Mouse (Mus musculus) heart, embryonic 15.5 days (tissue): ENCODE results near the gene Dohh. TPM values are rescaled to one million over a fixed set of nuclear protein-coding genes. Genes with fewer than 3 reads are reported as not detected.

Experiments
- ATAC-seq: fragments of 200-750 bp; cut with Nextera tagmentation; replicated peaks from 2 replicates; pipeline ENCODE4 v1.8.0; 2017; ENCODE audit warnings: low read depth, moderate TSS enrichment; ENCODE audit not compliant: insufficient number of reproducible peaks, insufficient read depth, low FRiP score
- H3K27ac ChIP-seq: fragments of 300-500 bp; sonication (generic); 2 replicates; pipeline ENCODE4 v1.5.1; 2015; ENCODE audit warnings: mild to moderate bottlenecking, inconsistent platforms
- H3K27me3 ChIP-seq: fragments of 300-500 bp; sonication (generic); 2 replicates; pipeline ENCODE4 v1.6.1; 2015; ENCODE audit warnings: inconsistent platforms
- H3K36me3 ChIP-seq: fragments of 300-500 bp; sonication (generic); 2 replicates; pipeline ENCODE4 v1.6.1; 2015; ENCODE audit warnings: mild to moderate bottlenecking, inconsistent platforms
- H3K4me1 ChIP-seq: fragments of 300-500 bp; sonication (generic); replicated peaks from 2 replicates; pipeline ENCODE4 v1.6.1; 2015; ENCODE audit warnings: inconsistent platforms
- H3K4me2 ChIP-seq: fragments of 300-500 bp; sonication (generic); 2 replicates; pipeline ENCODE4 v1.6.1; 2015; ENCODE audit warnings: inconsistent platforms, mild to moderate bottlenecking, moderate library complexity
- H3K4me3 ChIP-seq: fragments of 300-500 bp; sonication (generic); 2 replicates; pipeline ENCODE4 v1.5.1; 2015; ENCODE audit warnings: mild to moderate bottlenecking, inconsistent platforms
- H3K9ac ChIP-seq: fragments of 300-500 bp; sonication (generic); 2 replicates; pipeline ENCODE4 v1.6.1; 2015; ENCODE audit warnings: mild to moderate bottlenecking, inconsistent platforms
- H3K9me3 ChIP-seq: fragments of 300-500 bp; sonication (generic); replicated peaks from 2 replicates; pipeline ENCODE4 v1.6.1; 2016; ENCODE audit warnings: inconsistent platforms
- WGBS: fragments of 180-500 bp; shearing (Covaris S2); methylation state at CpG from one replicate; pipeline ENCODE4 v1.1.7; 2015; ENCODE audit warnings: mixed read lengths; 5-methylcytosine and 5-hydroxymethylcytosine counted together
- polyA plus RNA-seq: library from polyadenylated mRNA; unstranded; fragments of >200 nt; fragmentation: Nextera tagmentation; extraction: Ambion mirVana; gene quantifications from 2 replicates; pipeline ENCODE4 v1.2.1, GENCODE M21; 2015

Dohh gene
- 65.2 and 79.9 TPM in 2 replicates for polyA plus RNA-seq

- H3K4me2 ChIP-seq, result peak within 1 kb of the TSS; percentile 87
- H3K9me3 ChIP-seq, result no peaks in the 10 kb centered on the region
- peak within 1 kb of the TSS; percentile 86 for H3K9ac ChIP-seq
- peaks cover 26% of the 10 kb centered on the region for H3K4me1 ChIP-seq
- H3K4me3 ChIP-seq, result peak within 1 kb of the TSS; percentile 95
- WGBS, result 5% methylated on average over 53 of the region's 54 CpGs
- ATAC-seq, result peak; percentile 93
- peak within 1 kb of the TSS; percentile 86 for H3K27ac ChIP-seq
- peaks cover 28% of the 10 kb centered on the region for H3K36me3 ChIP-seq
- H3K27me3 ChIP-seq, result no peaks in the 10 kb centered on the region
These were observed at the start of gene Dohh, which contains the start of gene Gm48551 for GRCm38 (mm10) chr10:81383802-81384604. Gene Dohh, plus strand, starts transcription at chr10:81384428. Gene Gm48551, plus strand, starts transcription at chr10:81384466.

- Histone ChIP-seq H3K36me3 (no peaks in the 10 kb centered on the region), H3K9me3 (no peaks in the 10 kb centered on the region), H3K27ac (peak overlapping the region; percentile 76), H3K9ac (0 out of 2 replicates have a peak overlapping the region, but pooled peaks have one; percentile 25), H3K4me1 (peaks cover 33% of the 10 kb centered on the region), H3K27me3 (peaks cover 13% of the 10 kb centered on the region), H3K4me2 (peak overlapping the region; percentile 30; the same call in 1 of the 2 replicates), H3K4me3 (no peak overlapping the region)
- WGBS, result 42% methylated on average over 19 of the region's 19 CpGs
- peak; percentile 11; the same call in 1 of the 2 replicates for ATAC-seq
These were observed 48.6 kb upstream of the Dohh start for GRCm38 (mm10) chr10:81335393-81336340.

GRCm38 (mm10) chr10:81336558-81336957 lies 47.7 kb upstream of the Dohh start:
- Histone ChIP-seq H3K4me2 (no peak overlapping the region), H3K9ac (no peak overlapping the region), H3K27me3 (peaks cover 19% of the 10 kb centered on the region), H3K4me3 (no peak overlapping the region), H3K36me3 (no peaks in the 10 kb centered on the region), H3K4me1 (peaks cover 33% of the 10 kb centered on the region), H3K27ac (peak overlapping the region; percentile 76), H3K9me3 (no peaks in the 10 kb centered on the region)
- 94% methylated on average over 4 of the region's 4 CpGs for WGBS
- no peak for ATAC-seq

DNA sequence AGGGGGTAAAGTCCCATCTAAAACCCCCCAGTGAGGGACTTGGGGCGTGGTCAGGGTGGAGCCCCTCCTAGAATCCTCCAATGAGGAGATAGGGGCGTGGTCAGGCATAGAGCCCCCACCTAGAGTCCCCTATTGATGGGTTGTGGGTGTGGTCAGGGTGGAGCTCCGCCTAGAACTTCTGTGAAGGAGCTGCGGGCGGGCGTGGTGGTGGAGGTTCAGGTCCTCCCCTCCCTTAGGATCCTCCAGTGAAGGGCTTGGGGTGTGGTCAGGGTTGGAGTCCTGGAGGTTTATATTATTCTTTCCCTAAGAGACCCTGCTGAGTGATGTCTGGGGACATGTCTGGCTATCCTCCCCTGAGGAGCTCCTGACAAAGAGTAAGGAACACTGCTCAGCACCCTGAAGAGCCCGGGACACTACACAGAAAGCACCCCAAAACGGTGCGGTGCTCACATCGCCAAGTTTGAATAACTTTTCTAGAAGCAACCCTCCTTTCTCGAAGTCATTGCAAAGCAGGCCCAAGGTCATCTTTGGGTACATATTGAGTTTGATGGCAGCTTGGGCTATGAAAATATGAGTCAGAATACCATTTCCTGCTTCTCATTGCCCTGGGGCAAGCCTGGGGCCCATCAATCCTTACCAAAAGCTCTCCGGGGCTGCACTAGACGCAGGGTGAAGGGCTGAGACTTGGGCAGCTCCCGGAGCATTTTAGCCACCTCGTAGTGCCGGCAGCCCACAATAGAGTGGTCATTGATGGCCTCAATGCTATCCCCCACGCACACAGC lies 43.5 kb upstream of the Dohh start:
- Histone ChIP-seq H3K9me3 (no peaks in the 10 kb centered on the region), H3K27ac (no peak overlapping the region), H3K4me2 (no peak overlapping the region), H3K4me3 (no peak overlapping the region), H3K4me1 (peaks cover 32% of the 10 kb centered on the region), H3K36me3 (peaks cover 3% of the 10 kb centered on the region; the same call in 1 of the 2 replicates), H3K27me3 (peaks cover 43% of the 10 kb centered on the region), H3K9ac (no peak overlapping the region)
- 45% methylated on average over 17 of the region's 17 CpGs for WGBS
- no peak for ATAC-seq

GRCm38 (mm10) chr10:81341333-81341949 lies 42.8 kb upstream of the Dohh start:
- H3K4me1 ChIP-seq, result peaks cover 27% of the 10 kb centered on the region
- peaks cover 43% of the 10 kb centered on the region for H3K27me3 ChIP-seq
- no peak for ATAC-seq
- no peak overlapping the region for H3K27ac ChIP-seq
- 33% methylated on average over 16 of the region's 16 CpGs for WGBS
- H3K9ac ChIP-seq, result no peak overlapping the region
- peaks cover 10% of the 10 kb centered on the region; the same call in 1 of the 2 replicates for H3K36me3 ChIP-seq
- H3K4me3 ChIP-seq, result no peak overlapping the region
- no peak overlapping the region for H3K4me2 ChIP-seq
- no peaks in the 10 kb centered on the region for H3K9me3 ChIP-seq

- Histone ChIP-seq H3K4me3 (peak within 1 kb of the TSS; percentile 60), H3K4me2 (peak within 1 kb of the TSS; percentile 95), H3K9me3 (no peaks in the 10 kb centered on the region), H3K27ac (no peak within 1 kb of the TSS), H3K27me3 (peaks cover 35% of the 10 kb centered on the region), H3K4me1 (peaks cover 42% of the 10 kb centered on the region), H3K36me3 (peaks cover 19% of the 10 kb centered on the region; the same call in 1 of the 2 replicates), H3K9ac (peak within 1 kb of the TSS; percentile 61)
- no peak for ATAC-seq
- WGBS, result 4% methylated on average over 55 of the region's 67 CpGs
These were observed 41.3 kb upstream of the Dohh start, which contains the start of gene Gipc3 for GRCm38 (mm10) chr10:81342686-81343505. Gene Gipc3, minus strand, starts transcription at chr10:81343266.

DNA sequence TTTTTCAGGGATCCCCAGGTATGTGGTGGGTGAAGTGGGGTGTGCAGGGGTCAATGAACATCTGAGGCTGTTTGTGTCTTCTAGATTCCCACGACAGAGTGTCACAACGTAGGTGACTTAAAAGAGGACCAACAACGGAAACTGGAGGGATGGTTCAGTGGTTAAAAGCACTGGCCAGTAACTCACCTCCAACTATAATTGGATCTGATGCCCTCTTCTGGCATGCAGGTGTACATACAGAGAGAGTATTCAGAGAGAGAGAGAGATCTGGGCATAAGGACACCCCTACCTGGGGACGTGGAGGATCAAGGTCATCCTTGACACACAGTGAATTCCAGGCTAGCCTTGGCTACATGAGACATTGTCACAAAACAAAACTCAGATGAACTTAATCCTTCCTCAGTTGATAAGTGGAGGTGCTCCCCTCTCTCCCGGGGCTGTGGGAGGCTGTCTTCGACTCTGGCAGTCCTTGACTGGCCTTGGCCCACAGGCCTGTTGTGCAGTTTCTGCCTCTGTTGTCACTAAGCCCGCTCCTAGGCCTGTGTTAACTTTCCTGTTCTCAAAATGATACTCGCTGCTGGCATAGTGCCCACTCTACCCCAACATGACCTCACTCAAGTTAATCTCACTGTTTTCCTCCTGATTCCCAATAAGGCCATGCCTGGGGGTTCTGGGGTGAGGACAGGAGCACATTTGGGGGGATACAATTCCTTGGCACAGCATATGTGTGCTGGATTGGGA lies 39.6 kb upstream of the Dohh start:
- Histone ChIP-seq H3K9me3 (no peaks in the 10 kb centered on the region), H3K9ac (no peak overlapping the region), H3K27ac (no peak overlapping the region), H3K36me3 (peaks cover 21% of the 10 kb centered on the region; the same call in 1 of the 2 replicates), H3K4me2 (no peak overlapping the region), H3K27me3 (peaks cover 30% of the 10 kb centered on the region), H3K4me3 (no peak overlapping the region), H3K4me1 (peaks cover 59% of the 10 kb centered on the region)
- ATAC-seq, result no peak
- WGBS, result 28% methylated on average over 8 of the region's 8 CpGs

DNA sequence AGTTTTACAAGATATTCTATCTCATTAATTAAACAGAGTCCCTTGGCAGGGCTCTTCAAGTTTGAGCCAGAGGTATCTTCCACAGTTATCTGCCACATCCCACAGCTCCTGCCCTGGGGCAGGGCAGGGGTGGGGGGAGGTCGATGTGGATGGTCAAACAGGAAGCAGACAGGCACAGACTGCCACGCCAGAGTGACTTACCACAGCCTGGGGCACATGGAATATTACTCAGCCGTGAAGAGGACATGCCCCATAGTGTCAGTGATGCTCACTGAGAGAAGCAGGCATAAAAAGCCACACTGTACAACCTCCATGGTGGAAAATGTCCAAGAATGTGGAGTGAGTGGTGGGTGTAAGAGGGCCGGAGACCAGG lies 39.1 kb upstream of the Dohh start:
- peaks cover 21% of the 10 kb centered on the region; the same call in 1 of the 2 replicates for H3K36me3 ChIP-seq
- no peak overlapping the region for H3K9ac ChIP-seq
- no peak for ATAC-seq
- H3K4me2 ChIP-seq, result no peak overlapping the region
- no peaks in the 10 kb centered on the region for H3K9me3 ChIP-seq
- H3K27ac ChIP-seq, result no peak overlapping the region
- peaks cover 30% of the 10 kb centered on the region for H3K27me3 ChIP-seq
- 78% methylated on average over 4 of the region's 4 CpGs for WGBS
- H3K4me3 ChIP-seq, result no peak overlapping the region
- H3K4me1 ChIP-seq, result peaks cover 61% of the 10 kb centered on the region

DNA sequence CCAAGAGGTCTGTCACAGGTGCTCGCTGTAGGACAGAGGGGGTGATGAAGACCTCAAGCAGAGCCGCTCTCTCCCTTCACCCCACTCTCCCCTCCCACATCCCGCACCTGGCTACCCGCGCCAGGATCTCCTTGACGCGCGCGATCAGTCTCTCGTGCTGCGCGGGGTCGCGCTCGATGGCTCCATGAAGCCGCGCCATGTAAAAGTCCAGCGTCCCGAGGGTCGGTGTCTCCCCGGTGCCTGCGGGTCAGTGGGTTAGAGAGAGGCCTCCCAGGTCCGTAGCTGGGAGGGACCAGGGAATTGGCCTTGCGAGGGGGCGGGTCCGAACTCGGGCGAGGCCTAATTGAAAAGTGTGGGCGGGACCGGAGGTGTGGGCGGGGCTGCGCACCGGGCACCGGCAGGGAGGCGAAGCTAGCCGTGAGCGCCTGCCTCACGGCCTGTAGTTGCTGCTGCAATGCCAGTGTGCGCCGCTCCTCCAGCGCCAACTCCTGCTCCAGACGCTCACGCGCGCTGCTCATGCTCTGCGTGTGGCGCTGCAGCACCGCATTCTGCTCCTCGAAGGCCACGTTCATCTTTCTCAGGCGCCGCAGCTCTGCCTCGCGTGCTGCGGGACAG lies 37.7 kb upstream of the Dohh start:
- peaks cover 21% of the 10 kb centered on the region; the same call in 1 of the 2 replicates for H3K36me3 ChIP-seq
- H3K4me2 ChIP-seq, result peak overlapping the region; percentile 51
- H3K9ac ChIP-seq, result peak overlapping the region; percentile 43; the same call in 1 of the 2 replicates
- peak overlapping the region; percentile 26; the same call in 1 of the 2 replicates for H3K4me3 ChIP-seq
- WGBS, result 20% methylated on average over 55 of the region's 55 CpGs
- no peaks in the 10 kb centered on the region for H3K9me3 ChIP-seq
- peaks cover 24% of the 10 kb centered on the region for H3K27me3 ChIP-seq
- H3K27ac ChIP-seq, result 0 out of 2 replicates have a peak overlapping the region, but pooled peaks have one; percentile 37
- peaks cover 63% of the 10 kb centered on the region for H3K4me1 ChIP-seq
- no peak for ATAC-seq
